Mouse (Mus musculus) frontal cortex, postnatal 25 days (tissue): ENCODE data around the gene Spz1.

ENCODE experiments used
- DNase-seq, 2 experiments: peaks; one replicate each; pipeline ENCODE4 v3.0.0; 2022; ENCODE audit warnings: low spot score in 2 of 2

Gene Spz1

DNA sequence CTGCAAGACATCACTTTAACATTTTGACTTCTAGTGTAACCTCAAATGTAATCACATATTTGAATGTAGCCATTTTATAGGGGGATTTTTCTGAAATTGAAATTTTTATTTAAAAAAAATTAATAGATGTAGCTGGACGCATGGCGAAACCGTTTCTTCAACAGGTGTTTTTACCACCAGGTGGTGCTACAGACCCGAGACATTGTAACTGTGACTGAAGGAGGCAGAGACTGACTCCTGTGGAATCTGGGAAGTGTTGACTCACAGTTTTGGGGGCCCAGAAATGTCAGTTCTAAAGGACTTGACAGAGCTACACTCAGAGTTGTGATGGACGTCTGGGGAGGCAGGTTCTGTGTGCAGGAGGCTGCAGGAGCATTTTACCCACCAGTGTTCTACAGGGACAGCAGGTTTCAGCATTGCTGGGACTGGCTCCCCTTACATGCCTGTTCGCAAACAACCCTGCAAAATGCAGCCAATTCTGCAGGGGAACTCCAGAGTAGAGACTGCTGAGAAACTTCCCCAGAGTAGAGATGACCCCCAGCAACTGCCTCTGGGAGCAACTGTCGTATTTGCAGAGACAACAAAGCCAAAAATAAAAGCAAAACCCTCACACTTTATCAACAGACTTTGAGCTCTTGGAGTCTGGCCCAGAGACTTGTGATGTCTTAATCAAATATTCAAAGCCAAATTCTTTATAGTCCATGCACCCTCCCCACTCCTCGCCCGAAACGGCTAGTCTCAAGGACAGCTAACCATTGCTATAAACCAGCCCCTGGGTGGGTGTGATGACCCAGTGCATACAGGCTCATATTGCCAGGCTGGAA, 4.5 kb upstream of the Spz1 start:
- peak; percentile 23 to 61 for DNase-seq

DNA sequence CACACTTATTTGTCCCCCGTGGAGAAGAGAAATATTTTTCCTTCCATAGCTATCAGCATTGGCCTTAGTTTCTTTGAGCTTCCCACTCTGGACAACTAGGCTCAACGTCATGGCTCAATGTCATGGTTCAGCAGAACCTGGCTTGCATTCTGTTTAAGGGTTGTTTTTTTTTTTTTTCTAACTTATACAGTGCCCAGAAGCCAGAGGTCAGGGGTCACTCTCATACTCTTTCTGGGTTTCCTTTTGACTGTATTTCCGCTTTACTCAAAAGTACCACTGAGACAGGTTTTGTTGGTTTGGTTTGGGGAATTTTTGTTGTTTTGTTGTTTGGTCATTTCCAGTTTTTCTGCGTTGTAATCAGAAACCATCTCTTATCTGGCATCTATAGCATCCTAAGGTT, 2.2 kb upstream of the Spz1 start:
- DNase-seq, result no peak

DNA sequence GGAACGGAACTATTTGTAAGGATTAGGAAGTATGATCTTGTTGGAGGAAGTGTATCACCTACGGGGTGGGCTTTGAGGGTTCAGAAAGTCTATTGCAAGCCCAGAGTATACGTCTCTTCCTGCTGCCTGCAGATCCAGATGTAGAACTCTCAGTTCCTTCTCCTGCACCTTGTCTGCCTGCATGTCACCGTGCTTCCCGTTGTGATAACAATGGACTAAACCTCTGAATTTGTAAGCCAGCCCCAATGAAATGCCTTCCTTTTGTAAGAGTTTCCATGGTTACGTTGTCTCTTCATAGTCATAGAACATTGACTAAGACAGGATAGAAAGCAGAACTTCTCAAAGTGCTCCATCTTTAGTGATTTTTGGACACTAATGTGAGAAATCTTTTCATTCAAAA, 716 bp upstream of the Spz1 start:
- no peak for DNase-seq

DNA sequence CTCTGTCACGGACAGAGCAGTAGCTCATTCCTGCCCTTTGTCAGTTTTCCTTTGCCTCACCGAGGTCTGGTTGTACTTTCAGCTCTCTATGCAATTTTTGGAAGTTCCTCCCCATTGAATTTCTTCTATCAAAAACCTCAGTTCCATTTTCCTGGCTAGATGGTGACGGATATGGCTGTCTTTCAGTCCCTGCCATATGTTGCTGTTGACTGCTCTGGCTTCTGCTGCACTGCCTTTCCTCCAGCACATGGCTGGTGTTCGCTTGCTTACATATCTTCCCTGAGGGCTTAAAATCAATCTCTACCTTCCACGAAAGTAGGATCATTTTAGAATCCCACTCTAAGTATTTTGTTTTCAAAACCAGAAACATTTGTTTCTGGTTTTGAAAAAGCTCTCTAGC, 16.5 kb downstream of the Spz1 start:
- no peak for DNase-seq

DNA sequence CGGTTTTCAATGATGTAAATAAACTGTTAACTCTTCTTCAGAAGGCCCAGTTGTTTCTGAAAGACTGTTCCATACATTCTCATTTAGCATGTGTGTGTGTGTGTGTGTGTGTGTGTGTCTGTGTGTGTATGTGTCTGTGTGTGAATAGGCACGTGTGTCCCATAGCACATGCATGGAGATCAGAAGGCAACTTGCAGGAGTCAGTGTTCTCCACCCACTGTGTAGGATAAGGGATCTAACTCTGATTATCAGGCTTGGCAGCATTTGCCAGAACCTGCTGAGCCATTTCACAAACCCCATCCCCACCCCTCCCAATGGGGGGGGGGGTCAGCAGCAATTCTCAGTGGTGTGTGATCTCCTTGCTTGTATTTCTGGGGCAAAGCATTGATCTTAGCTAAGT, 18.7 kb downstream of the Spz1 start:
- no peak for DNase-seq

DNA sequence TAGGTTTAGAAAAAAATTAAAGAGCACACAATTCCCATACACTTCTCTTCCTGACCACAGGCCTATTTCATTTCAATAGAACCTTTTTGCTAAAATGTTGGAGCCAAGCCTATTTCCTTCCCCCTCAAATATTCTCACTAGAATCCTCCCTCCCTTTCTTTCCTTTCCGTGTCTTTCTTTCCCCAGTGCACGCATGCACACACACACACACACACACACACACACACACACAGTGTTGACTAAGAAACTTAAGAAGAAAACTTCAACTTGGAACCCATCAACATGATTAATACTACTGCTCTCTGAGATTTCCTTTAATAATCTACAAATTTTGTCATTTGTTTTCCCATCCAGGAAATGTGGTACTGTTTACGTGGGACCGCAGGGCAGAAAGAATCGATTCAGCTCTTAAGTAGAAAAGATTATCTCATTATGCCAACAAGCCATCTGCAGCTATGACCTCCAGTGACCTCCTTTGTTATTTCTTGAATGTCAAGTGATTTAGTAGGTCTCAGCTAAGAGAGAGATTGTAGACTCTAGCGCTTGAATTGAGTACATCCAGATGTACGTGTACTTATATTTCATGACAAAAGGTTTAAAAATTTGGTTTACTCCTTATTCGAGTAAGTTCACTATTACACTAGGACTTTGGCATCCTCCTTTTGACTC, 19.4 kb downstream of the Spz1 start:
- no peak for DNase-seq

DNA sequence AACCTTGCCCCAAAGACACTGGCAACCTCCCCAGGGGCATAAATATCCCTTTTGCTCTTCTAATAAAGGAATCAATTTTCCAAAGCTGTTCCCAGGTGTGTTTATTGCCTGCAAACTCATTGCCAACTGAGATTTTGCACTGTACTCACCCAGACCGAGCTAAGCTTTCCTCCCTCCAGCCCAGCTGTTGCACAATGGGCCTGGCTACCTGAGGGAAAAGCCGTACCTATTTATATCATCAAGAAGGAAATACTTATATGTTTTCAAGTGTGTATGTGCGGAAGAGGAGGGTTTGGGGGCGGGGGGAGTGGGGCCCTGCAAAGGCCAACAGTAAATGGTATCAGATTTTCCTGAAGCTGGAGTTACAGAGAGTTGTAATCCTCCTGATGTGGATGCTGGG, 28.9 kb downstream of the Spz1 start:
- no peak for DNase-seq

DNA sequence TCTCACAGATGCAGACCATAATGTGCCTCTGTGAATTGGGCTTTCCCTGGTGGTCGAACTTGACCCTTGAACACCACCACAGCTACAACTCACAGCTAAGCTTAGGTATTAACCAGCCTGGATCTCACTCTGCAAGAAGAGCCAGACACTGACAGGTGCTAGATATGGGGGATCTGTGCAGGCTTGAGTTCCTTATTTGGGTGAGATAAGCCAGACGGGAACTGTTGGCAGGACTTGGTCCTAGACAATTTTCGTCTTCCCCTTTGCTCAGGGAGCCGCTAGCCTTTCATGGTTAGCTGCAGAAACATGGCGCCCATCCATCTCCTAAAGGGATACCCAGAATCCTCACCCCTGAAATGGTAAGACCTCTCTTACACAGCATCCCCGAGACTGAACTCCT, 35.0 kb downstream of the Spz1 start:
- DNase-seq, result no peak

DNA sequence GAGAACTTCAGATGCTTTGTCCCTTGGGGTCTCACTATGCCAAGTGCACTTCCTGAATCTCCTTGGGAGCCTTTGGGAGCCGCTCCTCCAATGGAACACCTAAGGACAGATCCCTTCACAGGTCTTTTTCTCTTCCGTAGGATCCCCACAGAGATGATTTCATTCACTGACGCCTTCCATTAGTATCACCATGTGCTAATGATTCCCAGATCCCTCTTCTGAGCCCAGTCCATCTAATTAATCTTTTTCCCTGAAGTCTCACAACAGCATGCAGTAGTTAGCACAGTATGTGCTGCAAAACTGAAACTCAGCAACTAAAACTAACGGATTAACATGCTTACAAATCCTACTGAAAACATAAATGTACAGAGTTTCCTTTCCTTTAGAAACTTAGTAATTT, 36.8 kb downstream of the Spz1 start:
- no peak for DNase-seq

DNA sequence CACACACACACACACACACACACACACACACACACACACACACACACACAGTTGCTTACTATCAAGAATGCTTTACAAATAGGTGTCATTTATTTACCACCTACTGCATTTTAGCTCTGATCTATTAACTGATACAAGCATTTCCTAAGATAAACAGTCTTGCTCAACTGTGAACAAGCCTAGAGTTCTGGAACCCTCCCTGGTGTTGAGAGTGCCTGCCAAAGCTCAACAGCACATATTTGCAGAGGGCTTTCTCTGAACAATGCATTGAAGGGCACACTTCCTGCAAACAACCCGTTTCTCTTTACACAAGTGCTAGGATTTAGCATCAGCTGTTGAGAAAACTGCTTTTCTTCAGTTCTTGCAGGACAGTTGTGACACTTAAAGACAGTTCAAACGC, 42.2 kb downstream of the Spz1 start:
- DNase-seq, result no peak

DNA sequence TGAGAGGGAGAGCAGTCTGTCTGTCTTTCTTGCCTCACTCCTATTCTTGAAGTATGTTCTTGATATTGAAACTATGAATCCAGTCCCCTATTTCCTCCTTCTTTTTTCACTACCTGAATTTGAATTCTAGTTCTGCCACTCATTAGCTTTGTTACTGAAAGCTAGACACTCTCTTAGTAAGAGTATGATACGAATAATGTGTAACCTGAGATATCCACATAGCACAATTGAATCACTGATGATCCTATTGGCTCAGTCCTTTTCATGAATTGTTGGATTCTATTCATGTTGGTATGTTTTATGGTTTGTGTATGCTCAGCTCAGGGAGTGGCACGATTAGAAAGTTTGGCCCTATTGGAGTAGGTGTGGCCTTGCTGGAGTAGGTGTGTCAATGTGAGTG, 43.8 kb downstream of the Spz1 start:
- no peak for DNase-seq

DNA sequence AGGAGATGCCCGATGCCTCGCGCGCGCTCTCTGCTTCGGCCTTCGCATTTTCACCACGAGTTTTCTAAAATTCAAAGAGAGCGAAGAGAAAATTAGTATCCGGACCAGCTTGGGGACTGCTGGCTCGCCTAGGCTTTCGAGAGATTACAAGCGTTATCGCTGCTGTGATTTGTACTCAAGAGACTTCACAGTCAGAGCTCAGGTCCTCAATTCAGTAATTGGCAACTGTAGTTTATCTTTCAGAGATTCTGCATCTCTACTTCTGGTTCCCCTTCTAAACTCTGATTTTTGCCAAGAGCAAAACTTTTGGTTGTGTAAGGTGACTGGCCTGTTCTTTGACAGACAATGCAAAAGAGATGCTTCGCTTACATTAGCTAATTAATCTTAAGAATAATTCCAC, 44.7 kb downstream of the Spz1 start:
- DNase-seq, result no peak

DNA sequence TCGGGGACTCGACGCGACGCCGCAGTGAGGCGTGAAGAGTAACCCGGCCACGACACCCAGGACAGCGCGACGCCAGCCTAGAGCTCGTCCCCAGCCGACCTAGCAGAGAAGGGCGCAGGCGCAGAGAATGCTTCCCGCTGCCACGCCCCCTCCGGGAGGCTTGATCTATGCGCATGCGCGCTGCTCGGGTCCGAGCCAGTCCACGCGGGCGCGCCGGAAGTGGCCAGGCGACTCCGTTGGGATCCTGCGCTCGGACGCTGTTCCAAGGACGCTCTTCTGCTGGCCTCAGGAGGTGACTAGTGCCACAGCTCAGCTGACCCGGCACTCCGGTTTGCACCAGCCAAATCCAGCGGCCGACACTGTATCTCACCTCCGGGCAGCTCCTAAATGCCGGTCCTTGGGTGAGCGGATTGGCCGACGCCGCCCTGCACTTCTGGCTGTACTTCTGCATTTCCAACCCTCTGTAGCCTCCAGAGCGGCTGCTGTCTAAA, 45.2 kb downstream of the Spz1 start, which contains the start of gene Zfyve16:
Gene Zfyve16, minus strand, starts transcription at position 148 of the 491 bp plus-strand sequence.
- DNase-seq, result peak; percentile 96 to 97

DNA sequence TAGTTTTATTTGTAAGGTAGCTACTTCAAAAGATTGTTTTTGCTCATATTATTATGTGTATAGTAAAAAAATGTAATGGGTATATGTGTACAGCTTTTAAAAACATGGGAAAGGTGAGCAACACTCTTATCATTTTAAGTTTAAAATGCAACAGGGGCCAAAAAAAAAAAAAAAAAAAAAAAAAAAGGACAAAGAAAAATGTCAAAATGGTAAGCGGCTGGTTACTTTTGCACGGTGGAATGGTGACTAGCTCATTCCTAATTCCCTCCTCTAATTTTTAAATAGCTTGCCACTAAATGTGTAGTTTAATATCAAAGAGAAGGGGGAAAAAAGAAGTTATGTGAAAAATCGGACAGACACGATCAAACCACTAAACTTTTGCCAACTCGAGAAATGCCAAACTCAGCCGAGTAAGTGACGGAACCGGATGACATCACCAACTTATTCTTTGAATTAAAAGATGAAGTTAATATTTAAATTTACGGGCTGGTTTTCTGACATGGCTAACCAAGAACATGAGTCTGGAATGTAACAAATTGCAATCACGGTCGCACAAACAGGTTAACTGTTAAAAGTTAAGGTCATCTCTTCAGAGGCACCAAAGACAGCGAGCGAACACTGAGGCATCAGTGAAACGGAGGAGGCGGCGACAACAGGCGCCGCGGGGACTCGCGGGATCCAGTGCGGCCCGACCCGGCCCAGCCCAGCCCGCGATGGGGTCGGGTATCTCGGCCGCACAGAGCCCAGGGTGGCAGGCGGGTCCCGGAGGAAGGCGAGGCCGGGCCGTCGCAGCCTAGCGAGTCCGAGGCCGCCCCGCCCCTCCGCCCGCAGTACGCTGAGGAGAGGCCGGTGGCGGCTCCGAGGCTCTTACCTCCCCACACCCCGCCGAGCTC, 45.9 kb downstream of the Spz1 start:
- DNase-seq, result no peak
